Mouse (Mus musculus): ENCODE measurements at regions not wholly inside any gene's neighbourhood (a gene's known extent, or its start where the extent isn't known, plus 50 kb on each side); places are given as distances from the start of the nearest gene placed in this dataset.
A peak's percentile ranks its signal among the peaks of the same experiment; 100 is the strongest.
"Not testable (repeated sequence)": the region's sequence is repeated elsewhere in the genome, so short reads cannot be mapped to it uniquely, and the experiment has no call there.

- DNase-seq: no peak
Observed at GRCm38 (mm10) chr10:6262029-6262428, 339.8 kb upstream of the Rgs17 start.

DNA sequence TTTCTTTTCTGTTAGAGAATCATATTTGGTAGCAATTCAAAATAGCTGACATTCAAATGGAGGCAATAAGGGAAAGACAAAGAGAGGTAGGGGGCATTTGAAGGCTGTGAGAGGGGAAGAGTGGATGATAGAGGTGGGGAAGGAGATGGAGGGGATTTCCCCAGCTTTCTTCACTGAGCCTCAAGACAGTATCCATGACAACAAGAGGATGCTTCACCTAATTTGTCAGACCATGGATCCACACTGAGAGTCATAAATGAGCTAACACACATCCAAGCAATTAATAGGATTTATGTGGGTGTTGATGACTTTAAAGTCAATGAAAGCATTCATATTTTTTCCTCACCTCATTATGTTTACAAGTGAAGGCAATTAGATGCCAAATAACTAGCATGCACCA lies 343.5 kb upstream of the Rgs17 start:
- DNase-seq: no peak

DNA sequence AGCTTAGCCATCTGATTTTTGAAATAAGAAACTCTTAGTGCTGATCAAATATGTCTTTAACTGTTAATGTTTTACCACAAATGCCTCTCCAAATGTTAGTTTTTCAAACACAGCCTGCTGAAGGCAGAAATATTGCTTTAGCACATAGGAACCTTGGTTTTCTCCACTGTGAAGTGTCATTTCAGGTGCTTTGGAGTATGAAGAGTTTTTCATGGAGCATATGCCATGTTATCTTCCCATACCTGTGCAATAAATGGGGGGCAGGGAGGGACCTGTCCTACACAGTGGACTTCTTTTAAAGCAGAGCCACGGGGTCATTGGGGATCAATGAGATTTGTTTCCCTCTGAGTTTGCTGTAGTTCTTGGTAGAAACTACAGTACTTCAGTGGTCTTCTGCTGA lies 369.2 kb upstream of the Rgs17 start:
- no peak for DNase-seq

- DNase-seq: peak; percentile 53
Observed at GRCm38 (mm10) chr10:6296621-6297020, 374.4 kb upstream of the Rgs17 start.

- DNase-seq: no peak
Observed at GRCm38 (mm10) chr10:6297796-6298195, 375.6 kb upstream of the Rgs17 start.

- no peak for DNase-seq
Observed at GRCm38 (mm10) chr10:6298682-6299081, 376.5 kb upstream of the Rgs17 start.

DNA sequence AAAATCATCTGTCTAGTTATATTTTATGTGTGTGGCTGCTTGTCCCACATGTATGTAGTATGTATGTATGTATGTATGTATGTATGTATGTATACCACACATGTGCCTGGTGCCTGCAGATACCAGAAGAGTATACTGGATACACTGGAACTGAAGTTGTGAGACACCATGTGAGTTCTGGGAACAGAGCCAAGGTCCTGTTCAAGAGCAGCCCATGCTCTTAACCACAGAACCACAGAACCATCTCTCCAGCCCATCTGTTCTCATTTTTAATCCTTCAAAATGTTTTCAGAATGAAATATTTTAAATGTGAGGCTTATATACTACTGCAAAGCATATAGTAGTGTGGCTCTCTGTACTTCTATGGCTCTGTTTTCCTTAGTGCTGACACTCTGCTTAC lies 379.3 kb upstream of the Rgs17 start:
- no peak for DNase-seq

DNA sequence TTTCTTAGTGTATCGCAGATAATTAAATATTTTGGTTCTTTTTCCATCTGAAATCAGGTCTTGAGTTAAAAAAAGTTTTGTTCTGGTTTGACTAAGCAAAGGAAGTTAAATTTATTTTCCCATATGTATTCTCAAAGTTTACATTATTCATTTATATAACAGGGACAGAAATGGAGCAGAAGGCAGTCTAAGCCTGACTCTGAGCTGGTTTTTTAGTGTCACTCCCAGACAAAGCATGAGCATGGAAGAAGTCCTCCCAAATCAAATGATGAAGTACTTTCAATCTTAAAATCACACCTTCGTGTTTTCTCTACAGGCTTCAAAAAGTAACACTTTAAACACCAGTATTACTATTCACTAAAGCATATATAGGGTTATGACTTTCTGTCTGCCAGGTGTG lies 387.2 kb upstream of the Rgs17 start:
- DNase-seq: no peak

DNA sequence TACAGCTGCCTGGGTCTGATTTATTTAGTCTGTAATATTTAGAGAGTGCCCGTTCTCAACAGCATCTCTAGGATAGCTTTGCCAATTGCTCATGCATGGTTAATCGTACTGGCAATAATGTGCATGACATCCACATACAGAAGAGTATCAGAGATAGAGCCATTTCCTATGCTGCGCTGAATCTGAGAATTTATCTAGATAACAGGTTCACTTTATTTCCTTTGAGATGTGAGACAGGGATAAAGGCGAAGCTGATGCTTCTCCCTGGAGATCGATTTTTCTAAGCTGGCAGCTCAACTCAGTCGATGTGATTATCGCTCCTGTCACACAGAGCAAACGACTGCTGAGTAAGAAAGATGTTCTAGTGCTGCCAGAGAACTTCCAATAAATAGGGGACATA lies 416.7 kb upstream of the Oprm1 start:
- DNase-seq: no peak

- not testable (repeated sequence) for DNase-seq
Observed at GRCm38 (mm10) chr10:6349216-6349615, 409.1 kb upstream of the Oprm1 start.

DNA sequence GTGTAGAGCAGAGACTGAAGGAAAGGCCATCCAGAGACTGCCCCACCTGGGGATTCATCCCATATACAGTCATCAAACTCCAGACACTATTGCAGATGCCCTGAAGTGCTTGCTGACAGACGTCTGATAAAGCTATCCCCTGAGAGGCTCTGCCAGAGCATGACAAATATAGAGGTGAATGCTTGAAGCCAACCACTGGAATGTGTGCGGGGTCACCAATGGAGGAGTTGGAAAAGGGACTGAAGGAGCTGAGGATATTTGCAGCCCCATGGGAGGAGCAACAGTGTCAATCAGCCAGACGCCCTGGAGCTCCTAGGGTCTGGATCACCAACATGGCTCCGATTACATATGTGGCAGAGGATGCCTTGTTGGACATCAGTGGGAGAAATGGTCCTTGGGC lies 392.1 kb upstream of the Oprm1 start:
- no peak for DNase-seq

GRCm38 (mm10) chr10:6371666-6372065 lies 386.6 kb upstream of the Oprm1 start:
- no peak for DNase-seq

GRCm38 (mm10) chr10:6417336-6418105 lies 340.8 kb upstream of the Oprm1 start:
- not testable (repeated sequence) for DNase-seq

- DNase-seq: not testable (repeated sequence)
Observed at GRCm38 (mm10) chr10:6418234-6418633, 340.1 kb upstream of the Oprm1 start.

- no peak for DNase-seq
Observed at GRCm38 (mm10) chr10:6465824-6466223, 292.5 kb upstream of the Oprm1 start.

DNA sequence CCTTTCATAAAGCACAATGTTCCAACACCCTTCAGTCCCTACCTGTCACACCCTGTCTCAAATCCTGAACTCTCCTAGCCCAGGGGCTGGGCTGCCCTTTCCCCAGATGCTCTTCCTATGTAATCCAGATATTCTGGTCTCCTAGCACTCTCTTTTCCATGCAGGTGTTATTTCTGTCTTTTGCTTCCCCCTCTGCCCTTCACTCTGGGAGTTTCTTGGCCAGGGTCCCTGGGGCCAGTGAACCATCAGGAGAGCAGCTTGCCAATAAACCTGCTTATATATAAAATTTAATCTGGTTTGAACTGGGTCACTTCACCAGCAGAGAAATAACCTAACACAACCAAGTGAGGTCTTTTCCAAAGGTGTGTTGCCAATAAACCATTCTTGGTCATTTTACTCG lies 278.0 kb upstream of the Oprm1 start:
- DNase-seq: no peak

GRCm38 (mm10) chr10:6488605-6489004 lies 269.7 kb upstream of the Oprm1 start:
- no peak for DNase-seq

DNA sequence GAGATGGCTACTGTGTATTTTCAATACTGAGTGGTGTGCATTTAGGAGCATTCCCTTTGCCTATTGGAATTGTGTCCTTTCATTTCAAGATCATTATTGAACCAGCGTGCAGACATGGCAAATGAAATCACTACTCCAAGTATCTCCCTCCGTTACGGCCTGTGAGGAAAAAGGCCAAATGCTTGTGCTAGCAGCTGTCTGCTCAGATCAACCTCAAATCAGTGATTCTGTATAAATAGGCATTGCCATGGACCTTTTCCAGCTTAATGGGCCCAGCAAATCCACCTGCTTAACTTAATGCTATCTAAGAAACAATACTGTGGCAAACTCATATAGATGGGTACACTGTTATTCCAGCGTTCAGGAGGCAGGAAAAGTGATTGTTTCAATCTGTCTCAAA lies 265.6 kb upstream of the Oprm1 start:
- DNase-seq: no peak

DNA sequence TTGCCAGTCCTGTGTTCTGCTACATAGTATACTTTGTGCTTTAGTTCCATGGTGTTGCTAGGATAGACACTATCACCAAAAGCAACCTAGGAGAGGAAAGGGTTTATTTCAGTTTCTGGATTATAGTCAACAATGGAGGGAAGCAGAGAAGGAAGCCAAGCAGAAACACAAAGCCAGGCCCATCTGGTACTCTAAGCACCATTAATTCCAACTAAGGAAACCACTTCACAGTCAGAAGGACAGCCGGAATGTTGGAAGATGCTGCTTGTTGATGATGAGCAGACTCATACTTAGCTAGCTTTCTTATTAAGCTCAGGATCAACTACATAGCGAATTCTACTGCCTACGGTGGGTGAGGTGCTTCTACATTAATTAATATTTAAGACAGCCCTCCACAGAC lies 263.2 kb upstream of the Oprm1 start:
- DNase-seq: no peak

GRCm38 (mm10) chr10:6514269-6514668 lies 244.0 kb upstream of the Oprm1 start:
- no peak for DNase-seq

- no peak for DNase-seq
Observed at GRCm38 (mm10) chr10:6562516-6562915, 195.8 kb upstream of the Oprm1 start.

GRCm38 (mm10) chr10:6578616-6579015 lies 179.7 kb upstream of the Oprm1 start:
- no peak for DNase-seq

DNA sequence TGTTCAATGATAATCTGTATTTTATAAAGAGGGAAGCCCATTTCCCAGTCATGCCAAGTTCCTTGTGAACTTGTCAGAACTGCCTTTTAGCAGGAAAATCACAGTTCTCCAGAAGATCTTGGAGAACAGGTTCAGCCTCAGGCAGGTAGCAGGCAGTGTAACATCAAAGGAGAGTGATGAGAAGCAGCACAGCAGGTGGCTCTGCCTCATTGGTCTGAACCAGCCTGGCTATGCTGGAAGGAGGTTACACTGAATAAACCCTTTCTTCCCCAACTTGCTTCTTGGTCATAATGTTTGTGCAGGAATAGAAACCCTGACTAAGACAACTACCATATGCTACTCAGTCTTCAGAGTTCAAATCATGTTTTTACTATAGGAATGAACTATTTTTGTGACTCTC lies 172.5 kb upstream of the Oprm1 start:
- not testable (repeated sequence) for DNase-seq

DNA sequence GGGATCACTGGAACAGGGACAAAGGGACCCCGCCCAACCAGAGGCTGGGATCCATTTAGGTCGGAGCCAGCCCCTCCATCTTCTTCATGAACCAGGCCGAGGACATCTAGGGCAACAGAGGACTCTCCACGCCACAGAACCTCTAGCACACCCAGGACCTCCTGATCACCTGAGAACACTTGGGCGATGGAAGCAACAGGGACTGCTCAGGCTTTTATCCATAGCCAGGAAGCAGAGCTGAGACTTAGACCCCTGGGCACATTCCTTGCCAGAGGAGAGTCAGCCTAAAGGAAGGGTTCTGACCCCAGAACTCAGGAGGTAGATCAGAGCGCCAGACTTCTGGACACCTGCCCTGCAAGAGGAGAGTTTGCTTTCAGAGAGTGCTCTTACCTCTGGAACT lies 168.1 kb upstream of the Oprm1 start:
- no peak for DNase-seq

DNA sequence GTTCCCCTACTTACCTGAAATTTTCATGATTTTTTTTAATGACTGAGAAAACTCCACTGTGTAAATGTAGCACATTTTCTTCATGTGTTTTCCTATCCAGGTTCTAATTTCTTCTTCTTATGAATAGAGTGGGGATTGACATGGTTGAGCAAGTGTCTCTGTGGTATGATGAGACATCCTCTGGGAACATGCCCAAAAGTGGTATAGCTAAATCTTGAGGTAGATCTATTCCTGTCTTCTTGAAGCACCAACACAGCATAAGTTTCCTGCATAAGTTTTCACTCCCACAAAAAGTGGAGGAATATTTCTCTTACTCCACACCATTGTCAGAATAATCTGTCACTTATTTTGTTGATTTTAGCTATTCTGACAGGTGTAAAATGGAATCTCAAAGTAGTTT lies 161.1 kb upstream of the Oprm1 start:
- DNase-seq: no peak

Measured in right cerebral cortex, postnatal 4 days (tissue).